Mouse (Mus musculus) embryonic facial prominence, embryonic 14.5 days (tissue): ENCODE measurements at regions not wholly inside any gene's neighbourhood (a gene's known extent, or its start where the extent isn't known, plus 50 kb on each side); places are given as distances from the start of the nearest gene placed in this dataset.

ENCODE experiments used
- ATAC-seq: fragments of 200-750 bp; cut with Nextera tagmentation; 2 replicates; pipeline ENCODE4 v1.8.0; 2017; ENCODE audit warnings: low read depth, moderate number of reproducible peaks, moderate TSS enrichment
- DNase-seq: peaks from one replicate; pipeline ENCODE4 v3.0.0-alpha.2; 2015; ENCODE audit warnings: low spot score
- H3K27ac ChIP-seq: fragments of 300-500 bp; sonication (generic); replicated peaks from 2 replicates; pipeline ENCODE4 v1.5.1; 2014; ENCODE audit warnings: low read depth, mild to moderate bottlenecking, low read length, moderate library complexity
- H3K27me3 ChIP-seq: fragments of 300-500 bp; sonication (generic); replicated peaks from 2 replicates; pipeline ENCODE4 v1.6.1; 2014; ENCODE audit warnings: low read length; ENCODE audit not compliant: control insufficient read depth, insufficient read depth
- H3K36me3 ChIP-seq: fragments of 300-500 bp; sonication (generic); 2 replicates; pipeline ENCODE4 v1.6.1; 2014; ENCODE audit warnings: low read length, mixed read lengths; ENCODE audit not compliant: control insufficient read depth, insufficient read depth
- H3K4me1 ChIP-seq: fragments of 300-500 bp; sonication (generic); 2 replicates; pipeline ENCODE4 v1.6.1; 2014; ENCODE audit warnings: antibody characterized with exemption, low read length; ENCODE audit not compliant: control insufficient read depth, insufficient read depth
- H3K4me2 ChIP-seq: fragments of 300-500 bp; sonication (generic); 2 replicates; pipeline ENCODE4 v1.6.1; 2014; ENCODE audit warnings: low read depth, mild to moderate bottlenecking, low read length, moderate library complexity, mixed read lengths
- H3K4me3 ChIP-seq: fragments of 300-500 bp; sonication (generic); 2 replicates; pipeline ENCODE4 v1.5.1; 2014; ENCODE audit warnings: low read depth, mild to moderate bottlenecking, low read length
- H3K9ac ChIP-seq: fragments of 300-500 bp; sonication (generic); 2 replicates; pipeline ENCODE4 v1.6.1; 2014; ENCODE audit warnings: low read depth, mild to moderate bottlenecking, low read length, moderate library complexity, mixed read lengths
- H3K9me3 ChIP-seq: fragments of 300-500 bp; sonication (generic); 2 replicates; pipeline ENCODE4 v1.6.1; 2016; ENCODE audit warnings: low read length; ENCODE audit not compliant: control insufficient read depth
- WGBS: fragments of 180-500 bp; shearing (Covaris S2); extraction: QIAGEN DNeasy Blood & Tissue Kit; methylation state at CpG from one replicate; pipeline ENCODE4 v1.1.7; 2014; 5-methylcytosine and 5-hydroxymethylcytosine counted together

- H3K9ac ChIP-seq, result no peak overlapping the region
- peak; percentile 28 for DNase-seq
- H3K4me3 ChIP-seq, result no peak overlapping the region
- H3K27ac ChIP-seq, result no peak overlapping the region
- ATAC-seq, result peak; percentile 30; the same call in 1 of the 2 replicates
- H3K27me3 ChIP-seq, result no peaks in the 10 kb centered on the region
- no peak overlapping the region for H3K4me2 ChIP-seq
- no peaks in the 10 kb centered on the region for H3K4me1 ChIP-seq
- WGBS, result 76% methylated on average over 2 of the region's 2 CpGs
- no peaks in the 10 kb centered on the region for H3K36me3 ChIP-seq
- no peaks in the 10 kb centered on the region for H3K9me3 ChIP-seq
Measured at GRCm38 (mm10) chr4:51519281-51519680, 302.8 kb downstream of the Cylc2 start.

DNA sequence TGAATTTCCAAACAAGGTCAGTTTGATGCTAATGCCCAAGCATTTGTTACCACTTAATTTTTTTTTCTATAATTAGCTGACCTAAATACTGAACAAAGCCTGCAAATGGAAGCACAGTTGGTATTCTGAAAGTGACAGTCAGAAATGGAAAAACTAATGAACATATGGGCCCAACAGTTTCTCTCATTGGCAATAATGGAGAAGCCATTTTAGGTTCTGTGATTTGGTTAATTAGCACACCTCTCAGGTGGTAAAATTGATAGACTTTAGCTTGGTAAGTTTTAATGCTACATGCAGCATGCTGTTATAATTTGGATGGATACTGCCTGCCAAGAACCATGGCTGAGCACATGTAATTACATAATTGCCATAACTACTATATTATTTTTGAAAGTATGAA, 303.3 kb downstream of the Cylc2 start:
- Histone ChIP-seq H3K4me3 (no peak overlapping the region), H3K27me3 (no peaks in the 10 kb centered on the region), H3K4me1 (no peaks in the 10 kb centered on the region), H3K4me2 (no peak overlapping the region), H3K27ac (no peak overlapping the region), H3K36me3 (no peaks in the 10 kb centered on the region), H3K9me3 (no peaks in the 10 kb centered on the region), H3K9ac (no peak overlapping the region)
- DNase-seq (peak; percentile 0), ATAC-seq (no peak)

GRCm38 (mm10) chr4:51545419-51545818, 328.9 kb downstream of the Cylc2 start:
- Histone ChIP-seq H3K36me3 (no peaks in the 10 kb centered on the region), H3K9ac (no peak overlapping the region), H3K9me3 (no peaks in the 10 kb centered on the region), H3K4me3 (no peak overlapping the region), H3K27me3 (no peaks in the 10 kb centered on the region), H3K27ac (no peak overlapping the region), H3K4me2 (no peak overlapping the region), H3K4me1 (no peaks in the 10 kb centered on the region)
- no peak for ATAC-seq
- WGBS, result 84% methylated on average over 6 of the region's 6 CpGs
- DNase-seq, result no peak

- Histone ChIP-seq H3K9me3 (no peaks in the 10 kb centered on the region), H3K4me1 (no peaks in the 10 kb centered on the region), H3K36me3 (no peaks in the 10 kb centered on the region), H3K4me3 (no peak overlapping the region), H3K27ac (no peak overlapping the region), H3K9ac (no peak overlapping the region), H3K27me3 (no peaks in the 10 kb centered on the region), H3K4me2 (no peak overlapping the region)
- 69% methylated on average over 1 of the region's 1 CpGs for WGBS
- DNase-seq (peak; percentile 41), ATAC-seq (no peak)
Measured at GRCm38 (mm10) chr4:51559693-51560092, 343.2 kb downstream of the Cylc2 start.

DNA sequence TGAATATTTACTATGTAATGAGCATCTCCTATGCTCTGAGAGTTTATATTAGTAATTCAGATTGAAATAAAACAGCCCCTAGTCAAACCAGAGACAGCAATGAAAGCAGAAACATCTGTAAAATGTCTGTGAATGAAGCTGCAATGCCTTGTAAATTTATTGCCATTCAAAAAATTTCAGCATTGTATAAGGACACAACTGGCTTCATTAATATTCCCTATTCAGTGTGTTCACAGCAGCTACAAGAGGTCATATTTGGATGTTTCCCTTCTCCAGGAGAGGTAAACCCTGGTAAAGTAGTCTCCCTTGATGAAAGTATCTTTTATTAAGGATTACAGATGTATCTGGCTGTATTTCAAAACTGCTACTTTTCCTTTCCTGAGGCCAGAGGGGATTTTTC, 343.6 kb downstream of the Cylc2 start:
- peak; percentile 19 for DNase-seq
- Histone ChIP-seq H3K9me3 (no peaks in the 10 kb centered on the region), H3K9ac (no peak overlapping the region), H3K36me3 (no peaks in the 10 kb centered on the region), H3K4me2 (no peak overlapping the region), H3K27ac (no peak overlapping the region), H3K27me3 (no peaks in the 10 kb centered on the region), H3K4me3 (no peak overlapping the region), H3K4me1 (no peaks in the 10 kb centered on the region)
- no peak for ATAC-seq

DNA sequence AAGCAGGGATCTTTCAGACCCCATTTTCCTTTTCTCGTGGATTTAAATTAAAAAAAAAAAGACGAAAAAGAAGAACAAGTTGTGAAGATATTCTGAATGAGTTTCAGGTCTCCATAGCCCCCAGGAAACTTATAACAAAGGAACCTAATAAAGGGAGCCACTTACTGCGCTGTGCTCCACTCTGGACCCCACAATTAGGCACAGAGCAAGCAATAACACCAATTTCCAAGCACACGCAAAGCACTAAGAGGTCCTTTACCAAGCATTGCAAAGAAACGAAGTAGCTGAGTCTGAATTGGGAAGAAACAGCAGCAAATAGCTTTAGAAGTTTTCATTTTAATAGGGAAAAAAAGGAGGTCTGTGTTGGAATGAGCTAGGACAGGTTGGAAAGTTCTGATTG, 345.9 kb downstream of the Cylc2 start:
- Histone ChIP-seq H3K36me3 (no peaks in the 10 kb centered on the region), H3K27ac (no peak overlapping the region), H3K4me3 (no peak overlapping the region), H3K4me2 (no peak overlapping the region), H3K9ac (no peak overlapping the region), H3K27me3 (no peaks in the 10 kb centered on the region), H3K4me1 (no peaks in the 10 kb centered on the region), H3K9me3 (no peaks in the 10 kb centered on the region)
- WGBS, result 60% methylated on average over 5 of the region's 5 CpGs
- ATAC-seq, result no peak
- no peak for DNase-seq

DNA sequence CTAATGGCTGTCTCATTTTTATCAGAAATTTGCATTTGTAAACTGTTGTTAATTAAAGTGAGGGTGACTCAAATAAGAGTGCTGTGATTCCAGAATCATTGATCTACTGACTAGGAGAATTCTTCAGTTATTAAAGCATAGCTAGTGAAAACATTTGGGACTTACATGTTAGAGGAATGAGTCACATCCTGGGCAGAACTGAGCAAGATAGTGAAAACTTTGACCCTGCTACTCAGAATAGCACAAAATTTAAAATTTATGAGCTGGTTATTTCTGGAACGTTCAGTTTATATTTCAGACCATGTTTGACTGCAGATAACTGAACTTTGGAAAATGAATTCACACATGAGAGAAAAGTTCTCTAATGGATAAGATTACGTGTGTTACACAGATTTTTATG, 360.0 kb downstream of the Cylc2 start:
- Histone ChIP-seq H3K27me3 (no peaks in the 10 kb centered on the region), H3K27ac (no peak overlapping the region), H3K9ac (no peak overlapping the region), H3K36me3 (no peaks in the 10 kb centered on the region), H3K4me1 (no peaks in the 10 kb centered on the region), H3K9me3 (no peaks in the 10 kb centered on the region), H3K4me2 (no peak overlapping the region), H3K4me3 (no peak overlapping the region)
- DNase-seq (no peak), ATAC-seq (no peak)
- 69% methylated on average over 2 of the region's 2 CpGs for WGBS

DNA sequence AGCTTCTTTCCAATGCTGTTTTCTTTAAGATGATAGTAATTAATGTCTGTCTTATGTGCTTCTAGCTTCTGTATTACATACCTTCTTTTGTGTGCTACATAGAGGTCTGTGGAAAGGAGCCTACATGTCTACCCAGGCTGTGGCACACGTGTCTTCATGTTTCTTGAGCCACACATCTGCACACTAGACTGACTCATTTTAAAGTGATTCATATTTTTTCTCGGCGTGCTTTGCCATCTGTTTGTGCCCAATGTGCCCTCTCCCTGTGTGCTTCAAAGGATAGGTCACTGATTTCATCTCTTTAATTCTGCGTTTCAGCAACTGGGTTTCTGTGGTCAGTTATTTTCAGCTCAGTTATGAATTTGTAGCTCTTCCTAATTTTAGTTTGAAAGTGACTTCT, 377.6 kb downstream of the Cylc2 start:
- WGBS, result 69% methylated on average over 4 of the region's 4 CpGs

DNA sequence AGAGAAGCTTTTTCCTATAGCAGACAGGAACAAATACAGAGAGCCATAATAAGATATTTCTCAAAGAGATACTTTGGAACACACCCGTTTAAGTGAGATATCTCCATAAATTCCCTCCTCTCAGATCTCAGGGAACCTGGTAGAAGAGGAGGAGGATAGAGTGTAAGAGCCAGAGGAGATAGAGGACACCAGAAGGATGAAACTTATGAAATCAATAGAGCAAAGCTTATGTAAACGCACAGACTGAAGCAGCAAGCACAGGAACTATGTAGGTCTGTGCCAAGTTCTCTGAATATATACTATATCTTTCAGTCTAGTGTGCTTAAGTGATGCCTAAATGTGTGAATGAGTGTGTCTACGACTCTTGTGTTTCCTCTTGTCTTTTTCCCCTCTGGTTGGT, 381.4 kb downstream of the Cylc2 start:
- no peak for ATAC-seq
- Histone ChIP-seq H3K4me3 (no peak overlapping the region), H3K9me3 (no peaks in the 10 kb centered on the region), H3K36me3 (no peaks in the 10 kb centered on the region), H3K4me1 (no peaks in the 10 kb centered on the region), H3K9ac (no peak overlapping the region), H3K27me3 (no peaks in the 10 kb centered on the region), H3K27ac (no peak overlapping the region), H3K4me2 (no peak overlapping the region)
- DNase-seq, result no peak
- WGBS, result 73% methylated on average over 3 of the region's 3 CpGs

More for the DNA sequence above, 377.6 kb downstream of the Cylc2 start:
- Histone ChIP-seq H3K36me3 (no peaks in the 10 kb centered on the region), H3K27ac (no peak overlapping the region), H3K4me1 (no peaks in the 10 kb centered on the region), H3K4me2 (no peak overlapping the region), H3K4me3 (no peak overlapping the region), H3K9me3 (no peaks in the 10 kb centered on the region), H3K27me3 (no peaks in the 10 kb centered on the region), H3K9ac (no peak overlapping the region)
- ATAC-seq (no peak), DNase-seq (no peak)
